Mouse (Mus musculus) adrenal gland, postnatal 25 days (tissue): Measurements from ENCODE around the gene Igbp1. TPM values are rescaled to one million over a fixed set of nuclear protein-coding genes. Genes with fewer than 3 reads are reported as not detected.

Experiments
- DNase-seq: peaks from one replicate; pipeline ENCODE4 v3.0.0; 2021; ENCODE audit warnings: mixed read lengths
- long read RNA-seq: library from polyadenylated mRNA; stranded (forward); transcript quantifications from one replicate; pipeline ENCODE4 v2.0.0, GENCODE M21; 2021
- total RNA-seq: library from RNA; stranded (reverse); gene quantifications from 2 replicates; pipeline ENCODE4 v1.2.3, GENCODE M21; 2021

The Igbp1 gene
- 60.6 and 65.5 TPM in 2 replicates for total RNA-seq
- long read RNA-seq, transcript Igbp1-201 (6 exons, 1,518 nt) = major isoform, 31 of 35 reads
- long read RNA-seq, partial matches to known transcripts = 1 of 35 reads
- long read RNA-seq, other reads (novel, unspliced or antisense) = 3 of 35 reads

- DNase-seq = peak; percentile 67
These were observed at the start of gene Igbp1 for GRCm38 (mm10) chrX:100494068-100494978. TSS of gene Igbp1 (plus strand) at chrX:100494291.

DNA sequence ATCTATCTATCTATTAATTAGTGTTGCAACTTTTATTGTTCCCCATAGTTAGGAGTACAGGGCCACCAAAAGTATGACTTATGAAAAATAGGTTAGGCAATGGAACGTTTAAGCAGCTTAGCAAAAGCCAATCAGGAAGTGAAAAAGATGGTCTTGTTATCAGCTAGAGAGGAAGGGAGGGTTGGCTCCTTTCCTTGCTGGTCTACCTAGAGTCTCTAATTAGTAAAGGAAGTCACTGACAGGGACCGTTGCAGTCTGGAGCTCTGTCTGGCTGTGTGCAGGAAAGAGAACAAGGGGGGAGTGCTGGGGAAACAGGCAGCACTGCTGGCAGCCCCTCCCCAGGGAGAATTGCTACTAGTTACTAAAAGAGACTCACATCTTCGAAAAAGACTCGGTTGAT lies 26.0 kb upstream of the Igbp1 start:
- DNase-seq = no peak

GRCm38 (mm10) chrX:100470126-100470525 lies 24.0 kb upstream of the Igbp1 start:
- DNase-seq = peak; percentile 42

GRCm38 (mm10) chrX:100471491-100471890 lies 22.6 kb upstream of the Igbp1 start:
- DNase-seq = no peak

DNA sequence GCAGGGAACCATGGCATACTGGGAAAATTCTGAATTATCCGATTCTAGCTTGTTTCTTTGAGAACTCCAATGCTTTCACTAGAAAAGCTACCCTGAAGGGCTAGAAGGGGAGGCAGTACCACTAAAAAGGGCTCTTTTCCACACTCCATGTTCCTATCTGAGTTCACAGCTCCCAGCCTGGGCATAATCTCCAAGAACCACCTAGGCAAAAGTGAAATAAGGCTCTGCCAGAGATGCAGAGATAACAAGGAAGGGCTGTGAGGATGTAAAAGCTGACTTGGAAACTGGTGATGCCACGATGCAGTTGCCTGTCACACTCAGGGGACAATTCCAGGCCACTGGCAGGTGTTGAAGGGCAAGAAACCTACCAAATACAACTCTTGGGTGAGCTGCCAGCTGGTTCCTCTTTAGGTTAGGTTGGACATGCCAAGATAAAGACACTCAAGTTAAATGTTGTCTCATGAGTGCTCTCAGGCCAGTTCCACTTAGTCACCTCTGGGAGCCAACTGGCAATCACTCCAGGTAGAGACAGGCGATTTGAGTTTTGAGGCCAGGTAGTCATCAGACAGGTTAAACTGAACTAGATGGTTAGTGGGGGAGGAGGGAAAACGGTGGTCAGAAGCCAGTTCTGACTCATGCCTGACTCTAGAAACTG lies 18.4 kb upstream of the Igbp1 start:
- no peak for DNase-seq

DNA sequence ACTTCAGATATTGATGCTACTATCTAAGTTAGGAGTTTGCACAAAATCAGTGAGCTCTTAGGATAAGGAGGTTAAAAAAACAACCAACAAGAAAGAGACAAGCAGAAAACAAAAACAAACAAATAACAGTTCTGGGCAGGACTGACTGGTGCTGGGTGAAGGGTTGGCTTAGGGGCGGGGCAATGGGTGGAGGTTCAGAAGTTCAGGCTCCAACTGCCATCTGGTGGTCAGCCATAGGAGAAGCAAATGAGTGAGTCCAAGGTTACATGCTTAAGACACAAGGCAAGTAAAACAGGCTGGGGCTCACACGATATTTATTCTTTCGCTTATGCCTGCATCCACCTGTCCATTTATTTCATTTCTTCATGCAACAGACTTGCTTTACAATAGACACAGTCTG lies 13.8 kb upstream of the Igbp1 start:
- DNase-seq = peak; percentile 60

DNA sequence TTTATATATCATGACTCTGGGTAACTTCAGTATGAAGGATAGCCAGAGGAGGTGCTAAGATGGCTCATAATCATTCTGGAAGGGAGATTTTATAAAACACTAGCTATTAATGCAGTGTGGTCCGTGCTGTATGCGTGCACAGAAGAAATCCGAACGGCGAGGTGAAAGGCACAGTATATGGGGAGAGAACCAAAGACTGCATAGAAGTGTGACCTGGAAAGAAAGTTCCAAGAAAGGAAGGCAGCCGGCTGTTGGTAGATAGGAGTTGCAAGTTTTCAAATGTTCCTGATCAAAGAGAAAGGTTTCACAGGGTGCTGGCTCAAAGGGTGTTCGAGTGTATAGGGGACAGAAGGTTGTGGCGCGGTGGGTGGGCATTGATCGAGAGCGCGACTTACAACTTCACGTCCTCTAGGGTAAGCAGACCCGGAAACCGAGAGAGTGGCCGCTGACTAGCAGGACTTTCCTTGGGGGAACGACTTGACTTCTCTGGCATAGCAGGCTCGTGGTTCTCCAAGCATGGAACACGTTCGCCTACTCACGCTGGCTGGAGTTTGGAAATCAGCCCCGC lies 507 bp upstream of the Igbp1 start:
- DNase-seq = no peak

DNA sequence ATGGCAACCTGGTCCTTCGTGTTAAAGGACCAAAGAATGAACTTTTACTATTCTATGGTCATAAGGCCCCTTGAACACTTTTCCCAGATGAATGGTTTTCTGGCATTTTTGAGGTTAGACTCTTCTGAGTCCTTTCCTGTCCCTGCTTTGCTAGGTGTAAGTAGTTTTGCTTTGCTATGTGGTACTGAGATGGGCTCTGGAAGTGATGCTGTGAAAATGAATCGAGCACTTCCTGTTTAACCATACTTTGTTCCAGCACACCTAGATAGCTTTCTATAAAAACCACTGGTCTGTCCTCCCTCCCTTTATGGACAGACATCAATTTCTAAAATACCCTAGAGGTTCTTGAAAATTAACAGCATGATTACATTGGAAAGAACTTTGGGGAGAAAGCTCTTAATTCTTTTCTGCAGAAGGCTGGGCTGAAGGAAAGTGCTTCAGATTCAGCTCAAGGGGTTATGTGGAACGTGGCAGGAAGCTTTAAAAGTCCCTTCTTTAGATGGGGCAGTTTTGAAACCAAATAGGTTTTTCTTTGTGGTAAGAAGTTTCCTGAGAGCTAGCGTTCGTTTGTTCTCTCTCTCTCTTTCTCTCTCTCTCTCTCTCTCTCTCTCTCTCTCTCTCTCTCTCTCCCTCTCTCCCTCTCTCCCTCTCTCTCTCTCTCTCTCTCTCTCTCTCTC lies 10.2 kb downstream of the Igbp1 start:
- no peak for DNase-seq

- no peak for DNase-seq
These were observed 14.1 kb downstream of the Igbp1 start for GRCm38 (mm10) chrX:100508164-100508563.

- DNase-seq = no peak
These were observed 15.8 kb downstream of the Igbp1 start for GRCm38 (mm10) chrX:100509921-100510320.

DNA sequence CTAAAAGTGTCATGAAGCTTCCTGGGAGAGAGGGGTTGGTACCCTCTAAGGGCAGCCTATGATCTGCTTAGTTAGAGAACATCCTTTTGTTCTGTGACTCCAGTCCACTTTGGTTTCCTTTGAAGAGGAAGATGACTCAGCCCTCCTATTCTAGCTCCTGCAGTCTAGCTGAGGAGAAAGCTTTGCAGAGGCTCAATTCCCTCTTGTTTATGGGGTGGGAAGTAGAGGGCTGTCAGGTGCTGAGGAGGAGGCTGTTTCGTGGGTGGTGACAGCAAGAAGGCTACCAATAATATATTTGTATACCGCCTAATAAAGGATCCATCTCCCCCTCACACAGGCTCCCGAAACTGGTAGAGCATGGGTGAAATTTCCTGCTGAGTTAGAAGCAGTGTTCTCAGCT lies 22.6 kb downstream of the Igbp1 start:
- DNase-seq = no peak

- no peak for DNase-seq
These were observed 23.5 kb downstream of the Igbp1 start for GRCm38 (mm10) chrX:100517626-100518025.

GRCm38 (mm10) chrX:100518532-100518931 lies 24.4 kb downstream of the Igbp1 start:
- DNase-seq = no peak

DNA sequence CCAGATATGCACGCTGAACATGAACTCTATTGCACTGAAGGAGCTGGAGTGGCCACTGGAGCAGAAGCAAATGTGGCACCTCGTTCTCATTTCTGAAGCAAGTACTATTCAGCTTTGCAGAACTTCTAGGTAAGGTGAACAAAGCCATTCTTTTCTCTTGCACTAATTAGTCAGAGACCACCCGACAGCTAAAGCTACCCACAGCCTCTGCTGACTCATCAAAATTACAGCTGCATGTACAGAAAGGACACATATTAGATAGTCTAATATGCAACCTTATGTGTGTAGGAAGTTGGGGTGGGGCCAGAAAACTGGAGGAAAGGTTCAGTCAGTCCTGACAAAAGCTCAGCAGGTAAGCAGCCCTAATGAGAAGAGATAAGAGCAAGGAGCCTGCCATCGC lies 30.4 kb downstream of the Igbp1 start, which contains the start of gene Dgat2l6:
TSS of gene Dgat2l6 (plus strand) at position 368 of the 400 bp plus-strand sequence.
- DNase-seq = no peak

DNA sequence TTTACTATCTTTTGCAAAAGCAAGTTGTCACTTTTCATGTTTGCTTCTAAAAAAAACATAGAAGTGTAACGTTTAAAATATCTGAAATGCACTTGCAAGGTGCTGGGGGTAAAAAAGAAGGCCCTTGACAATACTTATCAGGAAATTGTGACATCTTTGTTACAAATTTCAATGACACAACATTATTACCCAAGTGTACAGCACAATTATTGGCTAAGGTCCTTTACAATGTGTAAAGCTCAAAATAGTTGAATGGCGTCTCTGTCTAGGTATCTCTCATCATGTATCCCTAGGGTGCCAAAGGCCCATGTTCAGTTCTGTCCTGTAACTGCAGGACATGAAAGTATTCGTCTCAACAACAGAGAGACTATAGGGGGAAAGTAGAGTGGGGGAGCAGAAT lies 61.9 kb downstream of the Igbp1 start:
- DNase-seq = no peak

GRCm38 (mm10) chrX:100565696-100566095 lies 71.6 kb downstream of the Igbp1 start:
- no peak for DNase-seq

Other genes with a start within 250 kb of the Igbp1 start
- gene Otud6a, start 65.3 kb upstream of the Igbp1 start, total RNA-seq = not detected in 2 replicates
- 0.88 and 0.95 TPM in 2 replicates for gene Awat2, start 51.6 kb upstream of the Igbp1 start, total RNA-seq
- not detected in 2 replicates for gene Dgat2l6, start 30.5 kb downstream of the Igbp1 start, total RNA-seq
- not detected in 2 replicates for gene Awat1, start 78.0 kb downstream of the Igbp1 start, total RNA-seq
- 0.19 TPM in 1 of 2 replicates, not detected in the other for gene P2ry4, start 100.6 kb downstream of the Igbp1 start, total RNA-seq
- gene Arr3, start 111.2 kb downstream of the Igbp1 start, total RNA-seq = not detected in 2 replicates
- 3.1 and 3.3 TPM in 2 replicates for gene Kif4, start 131.4 kb downstream of the Igbp1 start, total RNA-seq
- gene Pdzd11, start 132.3 kb downstream of the Igbp1 start, total RNA-seq = 46.5 and 47.7 TPM in 2 replicates
- 0.58 TPM in 1 of 2 replicates, not detected in the other for gene Gdpd2, start 235.6 kb downstream of the Igbp1 start, total RNA-seq